Mouse (Mus musculus) forebrain, embryonic 14.5 days (tissue): Measurements from ENCODE around the gene Catsper4. TPM values are rescaled to one million over a fixed set of nuclear protein-coding genes. Genes with fewer than 3 reads are reported as not detected.

Experiments
- ATAC-seq: fragments of 200-750 bp; cut with Nextera tagmentation; 2 replicates; pipeline ENCODE4 v1.8.0; 2017; ENCODE audit warnings: mild to moderate bottlenecking, moderate library complexity
- DNase-seq: peaks from one replicate; pipeline ENCODE4 v3.0.0-alpha.2; 2015; ENCODE audit warnings: low spot score
- H3K27ac ChIP-seq: fragments of 300-500 bp; sonication (generic); 2 replicates; pipeline ENCODE4 v1.5.1; 2014; ENCODE audit warnings: low read depth, mild to moderate bottlenecking, control low read depth, low read length, moderate library complexity
- H3K27me3 ChIP-seq: fragments of 300-500 bp; sonication (generic); replicated peaks from 2 replicates; pipeline ENCODE4 v1.6.1; 2014; ENCODE audit warnings: low read length, control low read depth, mixed read lengths; ENCODE audit not compliant: control insufficient read depth, insufficient read depth
- H3K36me3 ChIP-seq: fragments of 300-500 bp; sonication (generic); 2 replicates; pipeline ENCODE4 v1.6.1; 2014; ENCODE audit warnings: low read length, control low read depth; ENCODE audit not compliant: control insufficient read depth, insufficient read depth
- H3K4me1 ChIP-seq: fragments of 300-500 bp; sonication (generic); 2 replicates; pipeline ENCODE4 v1.6.1; 2014; ENCODE audit warnings: antibody characterized with exemption, low read length, control low read depth; ENCODE audit not compliant: control insufficient read depth, insufficient read depth
- H3K4me2 ChIP-seq: fragments of 300-500 bp; sonication (generic); 2 replicates; pipeline ENCODE4 v1.6.1; 2014; ENCODE audit warnings: mild to moderate bottlenecking, control low read depth, low read length
- H3K4me3 ChIP-seq: fragments of 300-500 bp; sonication (generic); 2 replicates; pipeline ENCODE4 v1.5.1; 2014; ENCODE audit warnings: low read depth, low read length, control low read depth
- H3K9ac ChIP-seq: fragments of 300-500 bp; sonication (generic); 2 replicates; pipeline ENCODE4 v1.6.1; 2014; ENCODE audit warnings: mild to moderate bottlenecking, low read length, control low read depth, moderate library complexity
- H3K9me3 ChIP-seq: fragments of 300-500 bp; sonication (generic); replicated peaks from 2 replicates; pipeline ENCODE4 v1.6.1; 2016; ENCODE audit warnings: low read length, control low read depth, mixed read lengths; ENCODE audit not compliant: control insufficient read depth
- WGBS: fragments of 180-500 bp; shearing (Covaris S2); extraction: QIAGEN DNeasy Blood & Tissue Kit; methylation state at CpG from one replicate; pipeline ENCODE4 v1.1.7; 2014; 5-methylcytosine and 5-hydroxymethylcytosine counted together
- polyA plus RNA-seq: library from polyadenylated mRNA; unstranded; fragments of >200 nt; fragmentation: Nextera tagmentation; extraction: Ambion mirVana; gene quantifications from 2 replicates; pipeline ENCODE4 v1.2.1, GENCODE M21; 2014

The Catsper4 gene
- polyA plus RNA-seq, 1 experiment from 2014 or later, result not detected

DNA sequence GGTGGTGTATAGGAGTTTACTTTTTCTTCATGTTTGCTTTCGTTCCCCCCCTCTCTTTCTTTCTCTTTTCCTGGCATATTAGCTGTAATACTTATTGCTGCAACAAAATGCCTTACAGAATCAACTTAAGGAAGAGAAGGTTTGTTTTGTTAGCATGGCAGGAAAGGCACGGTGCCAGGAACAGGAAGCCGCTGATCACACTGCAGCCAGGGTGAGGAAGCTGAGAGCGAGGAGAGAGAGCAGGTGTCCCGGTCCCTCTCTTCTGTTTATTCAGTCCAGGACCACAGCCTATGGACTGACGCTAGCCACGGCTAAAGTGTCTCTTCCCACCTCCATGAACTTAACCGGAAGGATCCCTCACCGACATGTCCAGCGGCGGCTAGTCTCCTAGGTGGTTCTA is 31.2 kb upstream of the Catsper4 start:
- peaks cover 3% of the 10 kb centered on the region for H3K4me1 ChIP-seq
- no peak overlapping the region for H3K9ac ChIP-seq
- 64% methylated on average over 11 of the region's 11 CpGs for WGBS
- no peak for DNase-seq
- no peak overlapping the region for H3K4me2 ChIP-seq
- no peak for ATAC-seq
- H3K36me3 ChIP-seq, result no peaks in the 10 kb centered on the region
- H3K4me3 ChIP-seq, result no peak overlapping the region
- peaks cover 21% of the 10 kb centered on the region for H3K27me3 ChIP-seq
- no peak overlapping the region for H3K27ac ChIP-seq
- no peaks in the 10 kb centered on the region for H3K9me3 ChIP-seq

- Histone ChIP-seq H3K27ac (no peak overlapping the region), H3K27me3 (peaks cover 30% of the 10 kb centered on the region), H3K4me1 (peaks cover 3% of the 10 kb centered on the region), H3K4me3 (no peak overlapping the region), H3K36me3 (no peaks in the 10 kb centered on the region), H3K9ac (no peak overlapping the region), H3K9me3 (no peaks in the 10 kb centered on the region), H3K4me2 (no peak overlapping the region)
- 8% methylated on average over 11 of the region's 11 CpGs for WGBS
- no peak for DNase-seq
- ATAC-seq, result no peak
Observed at GRCm38 (mm10) chr4:134257198-134258009, 30.2 kb upstream of the Catsper4 start.

GRCm38 (mm10) chr4:134256407-134257197 is 29.4 kb upstream of the Catsper4 start:
- Histone ChIP-seq H3K27me3 (peaks cover 38% of the 10 kb centered on the region), H3K4me2 (no peak overlapping the region)

GRCm38 (mm10) chr4:134255854-134256253 is 28.7 kb upstream of the Catsper4 start:
- WGBS, result 31% methylated on average over 4 of the region's 4 CpGs
- H3K4me1 ChIP-seq, result peaks cover 7% of the 10 kb centered on the region
- ATAC-seq (no peak), DNase-seq (no peak)
- H3K9me3 ChIP-seq, result no peaks in the 10 kb centered on the region
- H3K4me3 ChIP-seq, result no peak overlapping the region
- no peaks in the 10 kb centered on the region for H3K36me3 ChIP-seq
- no peak overlapping the region for H3K4me2 ChIP-seq
- peaks cover 45% of the 10 kb centered on the region for H3K27me3 ChIP-seq
- no peak overlapping the region for H3K9ac ChIP-seq
- no peak overlapping the region for H3K27ac ChIP-seq

More at GRCm38 (mm10) chr4:134256407-134257197, 29.4 kb upstream of the Catsper4 start:
- Histone ChIP-seq H3K4me3 (no peak overlapping the region), H3K4me1 (peaks cover 3% of the 10 kb centered on the region), H3K36me3 (no peaks in the 10 kb centered on the region), H3K9ac (0 out of 2 replicates have a peak overlapping the region, but pooled peaks have one; percentile 8), H3K27ac (no peak overlapping the region), H3K9me3 (no peaks in the 10 kb centered on the region)
- WGBS, result 19% methylated on average over 17 of the region's 19 CpGs
- no peak for DNase-seq
- no peak for ATAC-seq

DNA sequence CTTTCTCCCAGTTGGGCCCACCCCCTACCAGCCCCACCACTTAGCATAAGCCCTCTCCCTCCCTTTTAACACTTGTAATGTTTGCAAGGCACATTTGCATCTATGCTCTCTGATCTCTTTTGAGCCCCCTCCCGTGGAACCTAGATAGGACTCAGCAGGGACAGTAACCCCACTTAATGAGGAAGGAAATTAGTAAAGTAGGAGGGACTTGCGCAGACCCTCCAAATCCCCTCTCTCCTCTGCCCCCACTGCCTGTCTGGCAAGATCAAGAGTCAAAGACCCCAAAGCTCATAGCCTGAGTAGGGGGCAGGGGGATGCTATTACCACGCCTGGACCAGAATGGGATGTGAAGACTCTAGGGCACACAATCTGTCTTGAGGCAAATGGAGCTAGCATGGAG is 27.7 kb upstream of the Catsper4 start:
- 29% methylated on average over 3 of the region's 3 CpGs for WGBS
- DNase-seq (no peak), ATAC-seq (no peak)
- H3K4me2 ChIP-seq, result no peak overlapping the region
- no peak overlapping the region for H3K4me3 ChIP-seq
- no peak overlapping the region for H3K9ac ChIP-seq
- no peaks in the 10 kb centered on the region for H3K9me3 ChIP-seq
- H3K27ac ChIP-seq, result no peak overlapping the region
- no peaks in the 10 kb centered on the region for H3K36me3 ChIP-seq
- peaks cover 55% of the 10 kb centered on the region for H3K27me3 ChIP-seq
- H3K4me1 ChIP-seq, result peaks cover 8% of the 10 kb centered on the region

DNA sequence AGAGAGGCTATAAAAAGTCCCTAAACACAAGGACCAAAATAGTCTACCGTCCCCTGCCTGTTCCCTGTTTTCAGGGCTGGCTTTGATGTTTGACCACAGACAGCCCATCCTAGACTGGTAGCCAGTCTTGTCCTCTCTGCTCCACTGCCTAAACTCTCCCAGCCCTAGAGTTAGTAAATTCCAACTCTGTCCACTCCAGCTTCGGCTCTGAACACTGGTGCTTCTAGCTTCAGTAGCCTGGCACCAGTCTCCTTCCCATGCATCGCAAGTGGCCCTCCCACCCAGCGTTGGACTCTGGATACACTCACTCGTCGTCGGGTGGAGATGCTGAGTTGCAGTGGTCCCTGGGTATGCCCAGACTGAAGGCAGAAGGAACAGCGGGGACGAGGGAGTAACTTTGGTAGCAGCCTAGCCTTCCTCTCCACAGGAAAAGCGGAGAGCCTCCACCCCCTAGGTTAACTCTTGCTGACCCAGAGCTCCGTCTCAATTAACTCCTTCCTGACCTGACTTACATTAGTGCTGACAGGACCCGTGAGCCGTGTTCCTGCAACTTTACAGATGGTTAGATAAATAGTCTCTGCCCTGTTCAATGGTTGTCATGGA is 26.6 kb upstream of the Catsper4 start, which contains the start of gene Grrp1:
TSS of gene Grrp1 (minus strand) at position 385 of the 603 bp plus-strand sequence.
- Histone ChIP-seq H3K4me2 (0 out of 2 replicates have a peak within 1 kb of the TSS, but pooled peaks have one; percentile 9), H3K4me3 (0 out of 2 replicates have a peak within 1 kb of the TSS, but pooled peaks have one; percentile 46), H3K27ac (no peak within 1 kb of the TSS; the same call in 1 of the 2 replicates), H3K4me1 (peaks cover 10% of the 10 kb centered on the region), H3K27me3 (peaks cover 63% of the 10 kb centered on the region), H3K9ac (peak within 1 kb of the TSS; percentile 25; the same call in 1 of the 2 replicates), H3K9me3 (no peaks in the 10 kb centered on the region), H3K36me3 (no peaks in the 10 kb centered on the region)
- no peak for ATAC-seq
- DNase-seq, result no peak
- 2% methylated on average over 13 of the region's 13 CpGs for WGBS

- 13% methylated on average over 15 of the region's 15 CpGs for WGBS
- Histone ChIP-seq H3K4me2 (peak overlapping the region; percentile 75; the same call in 1 of the 2 replicates), H3K4me3 (peak overlapping the region; percentile 46; the same call in 1 of the 2 replicates), H3K27me3 (peaks cover 69% of the 10 kb centered on the region), H3K36me3 (no peaks in the 10 kb centered on the region), H3K9ac (peak overlapping the region; percentile 67; the same call in 1 of the 2 replicates), H3K27ac (no peak overlapping the region; the same call in 1 of the 2 replicates), H3K9me3 (no peaks in the 10 kb centered on the region), H3K4me1 (peaks cover 10% of the 10 kb centered on the region)
- no peak for DNase-seq
- ATAC-seq, result no peak
Observed at GRCm38 (mm10) chr4:134252911-134253721, 25.9 kb upstream of the Catsper4 start.
